Mouse (Mus musculus): ENCODE measurements around the gene Crlf1.

The Crlf1 gene

GRCm38 (mm10) chr8:70495771-70496062, 2.8 kb downstream of the Crlf1 start:
- DNase-seq (ENCODE audit: low read depth, low spot score), result peak; percentile 26

- DNase-seq (ENCODE audit: low read depth, low spot score), result peak; percentile 69
Observed at GRCm38 (mm10) chr8:70500386-70501301, 7.7 kb downstream of the Crlf1 start.

- DNase-seq (ENCODE audit: low read depth, low spot score), result peak; percentile 27
Observed at GRCm38 (mm10) chr8:70501820-70502529, 9.0 kb downstream of the Crlf1 start.

- DNase-seq (ENCODE audit: low read depth, low spot score), result peak; percentile 14
Observed at GRCm38 (mm10) chr8:70502540-70502939, 9.6 kb downstream of the Crlf1 start.

GRCm38 (mm10) chr8:70503062-70503750, 10.2 kb downstream of the Crlf1 start:
- DNase-seq (ENCODE audit: low read depth, low spot score), result peak; percentile 72

GRCm38 (mm10) chr8:70504291-70504716, 11.3 kb downstream of the Crlf1 start:
- no peak for DNase-seq (ENCODE audit: low read depth, low spot score)

GRCm38 (mm10) chr8:70504851-70505250, 11.9 kb downstream of the Crlf1 start:
- peak; percentile 82 for DNase-seq (ENCODE audit: low read depth, low spot score)

GRCm38 (mm10) chr8:70505698-70506327, 12.9 kb downstream of the Crlf1 start:
- no peak for DNase-seq (ENCODE audit: low read depth, low spot score)

GRCm38 (mm10) chr8:70506328-70507026, 13.5 kb downstream of the Crlf1 start, which contains the start of gene Rex1bd:
TSS of gene Rex1bd (minus strand) at chr8:70506752.
- peak; percentile 99 for DNase-seq (ENCODE audit: low read depth, low spot score)

- DNase-seq (ENCODE audit: low read depth, low spot score), result no peak
Observed at GRCm38 (mm10) chr8:70507027-70507393, 14.1 kb downstream of the Crlf1 start.

- DNase-seq (ENCODE audit: low read depth, low spot score), result no peak
Observed at GRCm38 (mm10) chr8:70509281-70509952, 16.5 kb downstream of the Crlf1 start.

- peak; percentile 99 for DNase-seq (ENCODE audit: low read depth, low spot score)
Observed at GRCm38 (mm10) chr8:70510228-70510915, 17.4 kb downstream of the Crlf1 start, which contains the start of gene Uba52. TSS of gene Uba52 (minus strand) at chr8:70510801.

GRCm38 (mm10) chr8:70511174-70511573, 18.2 kb downstream of the Crlf1 start:
- peak; percentile 58 for DNase-seq (ENCODE audit: low read depth, low spot score)

- no peak for DNase-seq (ENCODE audit: low read depth, low spot score)
Observed at GRCm38 (mm10) chr8:70511770-70512169, 18.8 kb downstream of the Crlf1 start.

GRCm38 (mm10) chr8:70512253-70512903, 19.4 kb downstream of the Crlf1 start:
- DNase-seq (ENCODE audit: low read depth, low spot score), result no peak

- DNase-seq (ENCODE audit: low read depth, low spot score), result no peak
Observed at GRCm38 (mm10) chr8:70513441-70513840, 20.5 kb downstream of the Crlf1 start.

- peak; percentile 74 for DNase-seq (ENCODE audit: low read depth, low spot score)
Observed at GRCm38 (mm10) chr8:70517940-70518643, 25.1 kb downstream of the Crlf1 start.

GRCm38 (mm10) chr8:70519043-70519442, 26.1 kb downstream of the Crlf1 start:
- DNase-seq (ENCODE audit: low read depth, low spot score), result no peak

GRCm38 (mm10) chr8:70519606-70520005, 26.6 kb downstream of the Crlf1 start:
- no peak for DNase-seq (ENCODE audit: low read depth, low spot score)
